Mouse (Mus musculus) megakaryocyte, embryonic 14.5 days (primary cell): Measurements from ENCODE around the gene 2300009A05Rik.

Source experiments
- FLI1 ChIP-seq: IDR thresholded peaks from 2 replicates; pipeline ENCODE4 v1.6.1; 2012; ENCODE audit warnings: low read length, inconsistent platforms, mixed read lengths
- GATA1 ChIP-seq: IDR thresholded peaks from 3 replicates; pipeline ENCODE4 v1.6.1; 2012; ENCODE audit warnings: mixed read lengths, low read length, inconsistent platforms, borderline replicate concordance

GRCm38 (mm10) chr9:63391307-63391706 lies 7.7 kb downstream of the 2300009A05Rik start:
- no peak for TF ChIP-seq FLI1
- no peak for TF ChIP-seq GATA1
